Mouse (Mus musculus) embryonic facial prominence, embryonic 15.5 days (tissue): Measurements from ENCODE around the gene Ybx3. TPM values are rescaled to one million over a fixed set of nuclear protein-coding genes. Genes with fewer than 3 reads are reported as not detected.

ENCODE experiments used
- ATAC-seq: fragments of 200-750 bp; cut with Nextera tagmentation; 2 replicates; pipeline ENCODE4 v1.8.0; 2017; ENCODE audit warnings: low read depth, moderate TSS enrichment; ENCODE audit not compliant: insufficient number of reproducible peaks, low FRiP score, low TSS enrichment
- H3K27ac ChIP-seq: fragments of 300-500 bp; sonication (generic); replicated peaks from 2 replicates; pipeline ENCODE4 v1.5.1; 2015; ENCODE audit warnings: mild to moderate bottlenecking, inconsistent platforms
- H3K27me3 ChIP-seq: fragments of 300-500 bp; sonication (generic); 2 replicates; pipeline ENCODE4 v1.6.1; 2015; ENCODE audit warnings: inconsistent platforms
- H3K36me3 ChIP-seq: fragments of 300-500 bp; sonication (generic); 2 replicates; pipeline ENCODE4 v1.6.1; 2015; ENCODE audit warnings: mild to moderate bottlenecking, inconsistent platforms
- H3K4me1 ChIP-seq: fragments of 300-500 bp; sonication (generic); 2 replicates; pipeline ENCODE4 v1.6.1; 2015; ENCODE audit warnings: inconsistent platforms
- H3K4me2 ChIP-seq: fragments of 300-500 bp; sonication (generic); replicated peaks from 2 replicates; pipeline ENCODE4 v1.6.1; 2015; ENCODE audit warnings: mild to moderate bottlenecking, inconsistent platforms
- H3K4me3 ChIP-seq: fragments of 300-500 bp; sonication (generic); replicated peaks from 2 replicates; pipeline ENCODE4 v1.5.1; 2015; ENCODE audit warnings: mild to moderate bottlenecking, inconsistent platforms
- H3K9ac ChIP-seq: fragments of 300-500 bp; sonication (generic); 2 replicates; pipeline ENCODE4 v1.6.1; 2015; ENCODE audit warnings: inconsistent platforms
- H3K9me3 ChIP-seq: fragments of 300-500 bp; sonication (generic); replicated peaks from 2 replicates; pipeline ENCODE4 v1.6.1; 2016; ENCODE audit warnings: inconsistent platforms
- WGBS: fragments of 180-500 bp; shearing (Covaris S2); methylation state at CpG from one replicate; pipeline ENCODE4 v1.1.7; 2015; 5-methylcytosine and 5-hydroxymethylcytosine counted together
- polyA plus RNA-seq: library from polyadenylated mRNA; unstranded; fragments of >200 nt; fragmentation: Nextera tagmentation; extraction: Ambion mirVana; gene quantifications from 2 replicates; pipeline ENCODE4 v1.2.1, GENCODE M21; 2015

Gene Ybx3
- polyA plus RNA-seq, 1 experiment from 2014 or later, result 58.9 TPM

DNA sequence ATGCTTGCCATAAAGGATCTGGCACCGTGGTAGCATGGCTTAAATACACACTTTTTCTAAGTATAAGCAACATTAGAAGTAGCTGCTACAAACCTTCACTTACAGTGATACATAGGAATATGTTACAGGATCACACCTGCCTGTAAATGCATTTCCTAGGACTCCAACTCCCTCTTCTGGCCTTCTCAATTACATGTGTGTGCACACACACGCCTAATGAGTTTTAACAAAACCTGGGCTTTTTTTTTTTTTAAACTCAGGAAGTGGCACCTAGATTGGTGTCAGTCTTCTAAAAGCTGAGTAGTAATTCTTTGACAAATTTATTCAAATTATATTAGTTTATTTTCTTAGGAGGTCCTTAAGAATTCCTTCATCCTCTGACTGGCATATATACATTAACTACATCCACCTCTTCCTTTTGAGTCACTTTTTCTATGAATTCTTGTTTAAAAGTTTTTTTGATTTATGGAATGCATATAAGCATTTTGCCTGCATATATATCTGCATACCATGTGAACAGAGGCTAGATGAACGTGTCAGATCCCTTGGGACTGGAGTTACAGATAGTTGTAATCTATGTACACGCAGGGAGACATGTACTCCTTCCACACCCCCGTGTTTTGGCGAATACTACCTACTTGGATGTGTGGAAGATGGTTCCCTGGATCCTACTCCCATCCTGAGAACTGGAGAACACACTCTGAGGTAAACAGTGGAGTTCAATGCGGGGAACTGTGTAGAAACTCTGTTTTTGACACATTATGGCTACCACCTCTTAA lies 25.1 kb downstream of the Ybx3 start:
- Histone ChIP-seq H3K9ac (no peak overlapping the region), H3K4me2 (no peak overlapping the region), H3K9me3 (no peaks in the 10 kb centered on the region), H3K4me1 (no peaks in the 10 kb centered on the region), H3K36me3 (peaks cover 39% of the 10 kb centered on the region), H3K4me3 (no peak overlapping the region), H3K27me3 (no peaks in the 10 kb centered on the region), H3K27ac (no peak overlapping the region)
- WGBS, result 81% methylated on average over 7 of the region's 7 CpGs
- no peak for ATAC-seq

DNA sequence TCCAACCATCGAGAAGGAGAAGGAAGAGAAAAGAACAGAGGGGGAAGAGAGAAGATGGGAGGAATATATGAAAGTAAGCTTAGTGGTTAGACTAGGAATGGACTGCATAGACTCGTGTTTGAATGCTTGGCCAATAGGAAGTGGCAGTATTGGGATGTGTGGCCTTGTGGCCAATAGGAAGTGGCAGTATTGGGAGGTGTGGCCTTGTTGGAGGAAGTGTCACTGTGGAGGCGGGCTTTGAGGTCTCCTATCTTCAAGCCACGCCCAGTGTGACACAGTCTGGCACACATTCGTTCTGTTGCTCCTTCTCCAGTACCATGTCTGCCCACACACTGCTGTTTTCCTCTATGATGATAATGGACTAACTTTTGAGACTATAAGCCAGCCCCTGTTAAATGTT lies 27.6 kb downstream of the Ybx3 start:
- H3K9me3 ChIP-seq, result no peaks in the 10 kb centered on the region
- H3K9ac ChIP-seq, result no peak overlapping the region
- H3K4me2 ChIP-seq, result no peak overlapping the region
- ATAC-seq, result no peak; the same call in 1 of the 2 replicates
- WGBS, result 78% methylated on average over 5 of the region's 5 CpGs
- H3K36me3 ChIP-seq, result peaks cover 20% of the 10 kb centered on the region
- no peak overlapping the region for H3K27ac ChIP-seq
- no peaks in the 10 kb centered on the region for H3K27me3 ChIP-seq
- no peak overlapping the region for H3K4me3 ChIP-seq
- H3K4me1 ChIP-seq, result no peaks in the 10 kb centered on the region

DNA sequence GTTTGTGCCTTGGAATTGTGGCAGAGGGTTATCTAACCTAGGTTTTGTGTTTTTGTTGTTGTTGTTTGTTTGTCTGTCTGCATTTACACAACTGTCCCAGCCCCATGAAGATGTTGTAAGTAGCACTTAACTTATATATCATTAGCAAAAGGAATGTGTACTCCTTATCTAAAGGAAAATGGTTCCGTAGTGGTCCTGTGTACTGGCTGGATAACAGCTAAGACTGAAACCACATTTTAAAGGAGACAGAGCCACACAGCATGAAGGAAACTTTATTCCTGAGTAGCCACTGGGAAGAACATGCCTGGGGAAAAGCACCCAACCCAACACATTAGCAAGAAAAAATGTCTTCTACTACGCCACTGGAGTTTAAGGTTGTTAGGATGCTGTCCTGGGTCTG lies 28.7 kb downstream of the Ybx3 start:
- Histone ChIP-seq H3K4me3 (no peak overlapping the region), H3K4me1 (no peaks in the 10 kb centered on the region), H3K9ac (no peak overlapping the region), H3K27me3 (no peaks in the 10 kb centered on the region), H3K27ac (no peak overlapping the region), H3K4me2 (no peak overlapping the region), H3K36me3 (peaks cover 13% of the 10 kb centered on the region), H3K9me3 (no peaks in the 10 kb centered on the region)
- no peak for ATAC-seq
- WGBS, result 92% methylated on average over 2 of the region's 2 CpGs

DNA sequence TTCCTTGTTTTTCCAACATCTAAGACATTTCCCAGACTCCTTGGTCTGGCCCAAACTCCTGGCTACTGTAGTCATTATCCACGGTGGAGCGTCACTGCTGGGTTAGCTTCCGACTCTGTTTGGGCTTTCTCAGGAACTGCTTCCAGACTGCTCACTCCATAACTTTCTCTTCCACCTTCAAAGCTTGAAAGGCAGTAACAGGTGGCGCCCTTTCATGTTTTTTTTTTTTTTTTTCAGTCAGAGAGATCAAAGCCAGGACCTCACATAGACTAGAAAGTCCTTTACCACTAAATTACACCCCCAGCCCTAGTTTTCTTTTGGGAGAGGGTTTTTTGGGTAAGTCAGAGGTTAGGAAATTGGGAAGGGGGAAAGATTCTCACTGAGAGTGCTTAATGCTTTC lies 33.4 kb downstream of the Ybx3 start:
- Histone ChIP-seq H3K4me3 (no peak overlapping the region), H3K27me3 (no peaks in the 10 kb centered on the region), H3K27ac (no peak overlapping the region), H3K36me3 (no peaks in the 10 kb centered on the region), H3K9me3 (no peaks in the 10 kb centered on the region), H3K4me2 (no peak overlapping the region), H3K4me1 (no peaks in the 10 kb centered on the region), H3K9ac (no peak overlapping the region)
- ATAC-seq, result no peak
- WGBS, result 42% methylated on average over 4 of the region's 4 CpGs

DNA sequence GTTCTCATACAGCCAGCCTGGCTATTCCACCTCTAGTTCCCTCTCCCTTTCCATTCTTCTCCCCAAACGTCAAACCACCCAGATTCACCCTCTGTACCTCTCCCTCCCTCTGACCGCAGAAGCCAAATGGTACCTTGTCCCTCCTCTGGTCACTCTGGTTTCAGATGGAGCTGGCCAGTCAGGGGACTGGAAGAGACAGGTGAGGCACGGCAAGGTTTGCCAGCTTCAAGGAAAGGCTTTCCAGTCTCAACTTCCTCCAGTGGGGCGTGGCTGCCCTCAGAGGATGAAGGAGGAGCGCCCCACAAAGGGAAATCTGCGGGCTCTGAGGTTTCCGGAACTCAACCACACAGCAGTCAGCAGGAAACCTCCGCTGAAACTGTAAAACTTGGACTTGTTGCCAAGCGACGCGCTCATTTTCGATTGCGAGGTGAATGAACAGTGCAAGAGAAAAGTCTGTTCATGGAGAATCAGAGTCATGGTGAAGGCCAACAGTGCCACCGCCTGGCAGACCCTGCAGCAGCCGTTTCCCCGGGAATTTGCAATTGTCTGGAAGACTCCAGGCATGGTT lies 34.8 kb downstream of the Ybx3 start, which contains the start of gene Styk1:
TSS of gene Styk1 (minus strand) at position 246 of the 568 bp plus-strand sequence.
- peak within 1 kb of the TSS; percentile 30 for H3K4me3 ChIP-seq
- no peaks in the 10 kb centered on the region for H3K9me3 ChIP-seq
- H3K27ac ChIP-seq, result no peak within 1 kb of the TSS
- H3K9ac ChIP-seq, result no peak within 1 kb of the TSS
- ATAC-seq, result peak; percentile 73
- H3K4me2 ChIP-seq, result peak within 1 kb of the TSS; percentile 48
- H3K27me3 ChIP-seq, result no peaks in the 10 kb centered on the region
- no peaks in the 10 kb centered on the region for H3K4me1 ChIP-seq
- no peaks in the 10 kb centered on the region for H3K36me3 ChIP-seq
- under 1% methylated on average over 16 of the region's 16 CpGs for WGBS

DNA sequence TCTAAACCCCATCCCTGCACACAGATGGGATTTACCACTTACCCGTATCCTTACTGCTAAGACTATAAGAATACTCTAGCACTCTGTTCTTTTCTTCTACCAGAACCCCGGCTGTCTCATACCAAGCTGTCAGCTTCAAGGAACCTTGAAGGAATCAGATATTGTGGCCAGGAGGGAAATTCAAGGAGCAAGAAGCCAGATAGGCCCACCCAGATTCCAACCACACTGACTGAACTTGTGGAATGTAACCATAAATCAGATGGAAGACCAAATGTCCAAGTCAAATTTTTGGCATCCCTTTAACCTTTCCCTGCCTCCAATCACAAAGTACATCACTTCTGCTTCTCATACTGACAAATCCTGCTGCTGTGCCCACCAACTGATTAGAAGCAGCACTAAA lies 41.2 kb downstream of the Ybx3 start:
- no peak for ATAC-seq
- Histone ChIP-seq H3K4me2 (no peak overlapping the region), H3K4me3 (no peak overlapping the region), H3K4me1 (no peaks in the 10 kb centered on the region), H3K36me3 (no peaks in the 10 kb centered on the region), H3K27ac (no peak overlapping the region), H3K9me3 (no peaks in the 10 kb centered on the region), H3K27me3 (no peaks in the 10 kb centered on the region), H3K9ac (no peak overlapping the region)
- 50% methylated on average over 2 of the region's 2 CpGs for WGBS

DNA sequence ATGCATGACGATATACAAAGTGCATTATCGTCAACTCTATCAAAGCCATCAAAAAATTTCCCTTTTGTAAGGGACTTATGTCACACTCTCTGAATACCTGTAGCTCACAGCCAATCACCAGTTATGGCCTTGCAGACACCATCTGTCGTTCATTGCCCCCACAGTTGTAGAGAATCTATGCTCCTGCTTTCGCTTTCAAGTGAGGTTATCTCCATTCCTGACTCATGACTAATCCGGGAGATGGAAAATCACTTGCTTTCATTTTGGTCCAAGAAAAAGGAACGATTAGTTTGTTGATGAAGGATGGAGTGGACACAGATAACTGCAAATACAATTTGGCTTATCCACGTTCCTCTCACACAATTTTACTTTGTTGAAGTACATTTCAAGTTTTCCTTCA lies 43.9 kb downstream of the Ybx3 start:
- no peaks in the 10 kb centered on the region for H3K9me3 ChIP-seq
- no peaks in the 10 kb centered on the region for H3K27me3 ChIP-seq
- no peak overlapping the region for H3K4me2 ChIP-seq
- no peaks in the 10 kb centered on the region for H3K4me1 ChIP-seq
- no peaks in the 10 kb centered on the region for H3K36me3 ChIP-seq
- no peak overlapping the region for H3K4me3 ChIP-seq
- H3K9ac ChIP-seq, result no peak overlapping the region
- H3K27ac ChIP-seq, result no peak overlapping the region
- WGBS, result 81% methylated on average over 7 of the region's 7 CpGs
- no peak for ATAC-seq

DNA sequence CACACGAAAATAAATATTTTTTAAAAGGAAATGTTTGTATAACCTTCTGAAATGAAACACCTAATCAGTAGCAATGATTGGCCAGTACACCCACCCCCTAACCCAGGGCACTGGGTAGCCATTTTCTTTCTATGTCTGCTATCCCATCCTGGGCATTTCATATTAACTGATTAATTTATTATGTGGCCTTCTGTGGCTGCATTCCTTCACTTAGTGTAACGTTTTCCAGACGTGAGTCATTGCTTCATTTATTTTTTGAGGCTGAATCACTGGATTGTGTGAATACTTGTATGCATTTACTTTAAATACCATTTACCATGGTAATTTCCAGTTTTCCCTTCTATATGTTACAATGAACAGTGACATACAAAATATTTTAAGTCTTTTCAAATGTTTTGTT lies 48.2 kb downstream of the Ybx3 start:
- H3K36me3 ChIP-seq, result no peaks in the 10 kb centered on the region
- no peak for ATAC-seq
- no peaks in the 10 kb centered on the region for H3K27me3 ChIP-seq
- no peaks in the 10 kb centered on the region for H3K9me3 ChIP-seq
- no peaks in the 10 kb centered on the region for H3K4me1 ChIP-seq
- no peak overlapping the region for H3K27ac ChIP-seq
- no peak overlapping the region for H3K4me3 ChIP-seq
- 49% methylated on average over 3 of the region's 3 CpGs for WGBS
- no peak overlapping the region for H3K9ac ChIP-seq
- no peak overlapping the region for H3K4me2 ChIP-seq

DNA sequence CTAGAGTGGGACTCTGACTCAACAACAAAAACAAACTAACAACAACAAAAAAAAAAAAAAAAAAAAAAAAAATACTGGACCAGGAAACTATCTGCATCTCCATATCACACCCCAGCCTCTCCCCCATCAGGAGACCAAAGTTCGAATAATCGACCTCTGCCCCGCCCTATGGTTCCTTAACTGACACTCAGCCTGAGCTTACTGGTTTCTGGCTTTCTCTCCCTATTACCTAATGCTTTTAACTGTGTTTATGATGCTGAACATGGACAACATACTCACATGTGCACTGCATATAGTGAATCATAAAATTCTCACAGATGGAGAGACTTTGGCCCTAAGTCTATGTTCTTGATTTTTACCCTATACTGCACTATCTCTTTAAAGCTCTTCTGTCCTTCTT lies 49.0 kb downstream of the Ybx3 start:
- Histone ChIP-seq H3K9ac (no peak overlapping the region), H3K36me3 (no peaks in the 10 kb centered on the region), H3K4me2 (no peak overlapping the region), H3K27ac (no peak overlapping the region), H3K9me3 (no peaks in the 10 kb centered on the region), H3K4me3 (no peak overlapping the region), H3K4me1 (no peaks in the 10 kb centered on the region), H3K27me3 (no peaks in the 10 kb centered on the region)
- no peak for ATAC-seq
- WGBS, result 83% methylated on average over 3 of the region's 3 CpGs

DNA sequence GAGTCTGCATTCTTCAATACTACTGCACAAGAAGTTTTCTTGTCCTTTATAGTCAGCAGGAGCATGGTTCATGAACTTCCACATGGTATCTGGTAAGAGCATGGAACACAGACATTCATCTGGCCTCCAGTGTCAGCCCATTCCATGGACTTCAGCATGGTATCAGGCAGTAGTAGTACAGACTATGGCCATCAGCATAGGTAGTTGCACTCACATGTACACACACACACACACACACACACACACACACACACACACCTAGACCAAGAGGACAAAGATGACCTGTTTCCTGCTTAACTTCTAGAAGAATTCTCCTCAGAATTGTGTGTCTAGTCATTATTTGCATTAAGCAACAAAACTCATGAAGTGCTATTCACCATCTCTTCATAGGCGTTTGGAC lies 49.5 kb downstream of the Ybx3 start:
- no peak overlapping the region for H3K27ac ChIP-seq

DNA sequence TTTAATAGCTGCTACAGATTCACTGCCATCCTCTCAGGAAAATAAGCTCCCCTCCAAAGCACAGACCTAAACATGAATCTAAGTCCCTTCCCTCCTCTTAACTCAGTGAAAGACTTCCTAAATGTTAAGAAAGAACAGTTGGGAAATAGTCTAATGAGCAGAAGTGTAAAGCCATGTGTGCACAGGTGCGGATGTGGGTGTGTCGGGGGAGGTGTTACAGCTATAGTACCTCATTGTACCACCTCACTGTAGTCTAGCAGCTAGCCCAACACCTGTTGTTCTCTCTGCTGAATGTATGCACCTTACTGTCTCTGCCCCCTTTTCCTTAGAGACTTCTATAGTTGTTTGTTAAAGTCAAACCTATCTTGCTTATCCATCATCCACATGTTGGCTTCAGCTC lies 61.2 kb downstream of the Ybx3 start:
- Histone ChIP-seq H3K27me3 (no peaks in the 10 kb centered on the region), H3K4me1 (no peaks in the 10 kb centered on the region), H3K9me3 (no peaks in the 10 kb centered on the region), H3K9ac (no peak overlapping the region), H3K4me2 (no peak overlapping the region), H3K4me3 (no peak overlapping the region), H3K36me3 (no peaks in the 10 kb centered on the region), H3K27ac (no peak overlapping the region)
- ATAC-seq, result no peak
- 90% methylated on average over 2 of the region's 2 CpGs for WGBS

More for the DNA sequence above, 49.5 kb downstream of the Ybx3 start:
- H3K4me1 ChIP-seq, result no peaks in the 10 kb centered on the region
- no peaks in the 10 kb centered on the region for H3K36me3 ChIP-seq
- no peaks in the 10 kb centered on the region for H3K9me3 ChIP-seq
- no peak for ATAC-seq
- H3K27me3 ChIP-seq, result no peaks in the 10 kb centered on the region
- H3K4me3 ChIP-seq, result no peak overlapping the region
- no peak overlapping the region for H3K4me2 ChIP-seq
- H3K9ac ChIP-seq, result no peak overlapping the region
- 73% methylated on average over 1 of the region's 1 CpGs for WGBS
